Comparison of ENCODE assay signal across 17 mouse cellular contexts in genomic region chr17:83786418-83786817, GRCm38 (mm10).
"Had no signal": no experiment of that assay in that cellular context is flagged by ENCODE, and none has a peak within 500 bp of the region (broad histone marks: within the 10 kb centered on the region; RNA-seq: fewer than 3 reads in every experiment).

No protein-coding gene starts in this region.

- H3K4me3 ChIP-seq: layer of hippocampus, adult 2 months; limb, embryonic 10.5 days; midbrain, embryonic 10.5 days; myocyte; neural tube, embryonic 15.5 days; stomach, embryonic 15.5 days had no signal

- H3K4me1 ChIP-seq: midbrain, embryonic 10.5 days; stomach, embryonic 15.5 days had no signal

- H3K9me3 ChIP-seq: limb, embryonic 10.5 days; midbrain, embryonic 10.5 days; neural tube, embryonic 15.5 days; stomach, embryonic 15.5 days had no signal

- H3K27ac ChIP-seq: kidney, postnatal 0 days; layer of hippocampus, adult 2 months; limb, embryonic 10.5 days; midbrain, embryonic 10.5 days; neural tube, embryonic 15.5 days; stomach, embryonic 15.5 days had no signal

- H3K9ac ChIP-seq: neural tube, embryonic 15.5 days; stomach, embryonic 15.5 days had no signal

- H3K27me3 ChIP-seq: neural tube, embryonic 15.5 days; stomach, embryonic 15.5 days had no signal

- ATAC-seq: inflammation-experienced regulatory T-cells, adult 6 months; intestine, postnatal 0 days; lung, postnatal 0 days had no signal

- H3K4me2 ChIP-seq: neural tube, embryonic 15.5 days; stomach, embryonic 15.5 days had no signal

- DNase-seq: kidney, adult 8-10 months; kidney, postnatal 36 days; lung, adult 2 months; lung, postnatal 36 days; midbrain, embryonic 14.5 days; thymus, adult 2 months; thymus, postnatal 25 days had no signal
